Mouse (Mus musculus) heart, postnatal 0 days (tissue): ENCODE data around the gene Ercc5.

ENCODE experiments used
- CTCF ChIP-seq: IDR thresholded peaks from 2 replicates; pipeline ENCODE4 v1.5.1; 2016; ENCODE audit warnings: antibody characterized with exemption, control low read depth, low read depth
- EP300 ChIP-seq: IDR thresholded peaks from 2 replicates; pipeline ENCODE4 v1.6.1; 2016; ENCODE audit warnings: antibody characterized with exemption, low read depth

DNA sequence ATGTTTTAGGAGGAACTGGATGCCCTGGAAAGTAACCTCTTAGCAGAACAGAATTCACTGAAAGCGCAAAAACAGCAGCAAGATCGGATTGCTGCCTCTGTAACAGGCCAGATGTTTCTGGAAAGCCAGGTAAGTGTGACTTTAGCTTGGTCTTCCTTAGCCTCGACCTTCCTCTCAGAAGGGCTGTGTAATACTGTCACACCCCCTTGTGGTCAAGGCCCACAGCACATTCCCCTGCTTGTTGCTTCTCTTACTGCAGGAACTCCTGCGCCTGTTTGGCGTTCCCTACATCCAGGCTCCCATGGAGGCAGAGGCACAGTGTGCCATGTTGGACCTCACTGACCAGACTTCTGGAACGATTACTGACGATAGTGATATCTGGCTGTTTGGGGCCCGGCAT is 26.4 kb downstream of the Ercc5 start:
- TF ChIP-seq CTCF (peak; percentile 29; the same call in 1 of the 2 replicates), EP300 (no peak)
